Mouse (Mus musculus) induced T-regulatory cell, adult 2 months (primary cell): ENCODE data around the gene Plcb1.
A peak's percentile ranks its signal among the peaks of the same experiment; 100 is the strongest.
"Not testable (repeated sequence)": the region's sequence is repeated elsewhere in the genome, so short reads cannot be mapped to it uniquely, and the experiment has no call there.

Source experiments
- DNase-seq: peaks from one replicate; pipeline ENCODE4 v3.0.0-alpha.2; 2012; ENCODE audit warnings: low read depth

The Plcb1 gene

DNA sequence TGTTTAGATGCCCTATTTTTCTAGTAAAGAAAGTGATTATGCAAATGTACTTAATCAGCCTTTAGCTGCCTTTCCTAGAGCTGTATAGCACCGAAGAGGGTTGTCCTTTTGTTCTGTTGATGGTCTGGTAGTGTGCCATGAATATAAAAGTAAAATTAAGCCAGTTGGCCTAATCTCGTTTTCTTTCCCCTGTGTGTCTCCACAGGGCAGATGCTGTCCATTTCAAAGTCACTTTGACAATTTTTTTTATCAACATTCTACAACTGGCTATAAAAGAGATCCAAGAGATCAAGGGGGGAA, 520.6 kb downstream of the Plcb1 start:
- DNase-seq, result no peak

DNA sequence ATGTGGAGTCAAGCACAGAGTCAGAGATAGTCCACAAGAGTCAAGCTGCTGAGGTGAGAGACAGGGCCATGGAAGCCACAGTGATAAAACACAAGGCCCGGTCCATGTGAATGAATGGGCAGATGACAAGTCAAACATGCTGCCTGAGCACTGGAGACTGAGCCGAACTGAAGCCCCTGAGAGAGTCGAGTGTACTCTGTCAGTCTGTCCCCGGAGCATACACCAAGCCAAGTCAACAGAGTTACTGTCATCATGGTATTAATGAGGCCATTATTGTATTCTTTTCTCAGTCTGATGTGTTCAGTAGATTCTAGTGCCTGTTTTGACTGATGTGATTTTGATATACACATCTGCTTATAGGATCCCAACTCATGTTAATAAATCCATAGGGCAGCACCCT, 521.9 kb downstream of the Plcb1 start:
- no peak for DNase-seq

DNA sequence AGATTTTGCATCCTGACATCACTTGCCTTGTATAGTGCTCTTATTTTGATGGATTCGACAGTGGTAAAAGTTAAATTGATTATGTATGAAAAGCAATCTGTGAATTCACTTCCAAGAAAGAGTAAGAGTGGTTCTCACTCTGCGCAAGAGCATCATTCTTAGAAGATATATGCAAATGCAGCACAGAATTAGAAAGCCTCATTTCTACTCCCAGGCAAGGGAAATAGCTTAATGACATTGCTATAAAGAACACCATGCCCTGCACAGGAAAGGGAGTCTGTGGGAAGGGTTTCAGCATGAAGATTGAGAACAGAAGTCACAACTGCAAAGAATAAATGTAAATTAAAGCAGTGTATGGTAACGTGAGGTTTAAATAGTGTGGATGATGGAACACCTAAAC, 530.1 kb downstream of the Plcb1 start:
- no peak for DNase-seq

DNA sequence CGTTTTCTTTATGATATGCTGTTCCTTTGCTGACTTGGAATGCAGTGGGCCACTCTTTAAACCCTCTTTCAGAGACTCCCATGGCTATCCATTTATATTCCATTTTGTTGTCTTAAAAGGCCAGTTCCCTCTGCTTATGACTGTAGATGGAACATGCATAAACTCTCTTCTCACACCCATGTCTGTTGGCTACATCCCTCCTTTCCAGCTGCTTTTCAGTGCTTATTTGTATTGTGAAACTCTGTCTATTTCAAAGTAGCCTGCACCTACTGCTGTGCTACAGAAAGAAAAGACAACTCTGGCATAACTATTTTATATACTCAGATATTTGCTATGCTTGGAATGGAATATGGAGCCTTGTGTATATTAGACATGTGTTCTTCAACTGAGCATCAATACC, 532.3 kb downstream of the Plcb1 start:
- no peak for DNase-seq

DNA sequence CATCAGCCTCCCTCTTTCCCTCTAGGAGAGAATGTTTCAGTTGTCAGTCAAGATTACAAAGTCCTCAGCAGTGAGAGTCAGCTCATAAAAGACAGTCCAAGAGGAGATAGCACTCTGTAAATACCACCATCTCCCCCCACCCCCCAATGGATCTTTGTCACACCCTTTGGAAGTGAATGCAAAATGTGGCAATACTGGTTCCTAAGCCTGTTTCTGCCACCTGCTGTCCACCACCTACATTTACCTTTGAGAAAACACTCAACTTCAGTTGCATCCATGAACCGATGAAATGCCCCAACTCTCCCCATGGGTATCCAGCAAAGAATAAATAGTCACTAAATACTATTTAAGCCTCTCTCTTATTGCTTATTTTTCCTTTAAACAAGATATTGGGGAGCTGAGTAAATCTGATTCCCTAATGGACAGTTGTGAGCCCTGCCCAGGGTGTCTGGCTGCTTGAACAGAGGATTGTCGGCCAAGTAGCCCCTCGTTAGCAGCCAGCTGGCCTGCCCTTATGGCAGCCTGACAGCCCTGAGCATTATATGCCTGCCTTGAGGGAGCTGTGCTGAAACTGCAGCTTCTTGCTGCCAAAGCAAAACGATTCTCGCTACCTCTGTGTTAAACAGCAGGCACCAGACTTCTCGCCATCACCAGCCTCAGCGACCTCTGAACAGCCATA, 537.5 kb downstream of the Plcb1 start:
- DNase-seq, result no peak

DNA sequence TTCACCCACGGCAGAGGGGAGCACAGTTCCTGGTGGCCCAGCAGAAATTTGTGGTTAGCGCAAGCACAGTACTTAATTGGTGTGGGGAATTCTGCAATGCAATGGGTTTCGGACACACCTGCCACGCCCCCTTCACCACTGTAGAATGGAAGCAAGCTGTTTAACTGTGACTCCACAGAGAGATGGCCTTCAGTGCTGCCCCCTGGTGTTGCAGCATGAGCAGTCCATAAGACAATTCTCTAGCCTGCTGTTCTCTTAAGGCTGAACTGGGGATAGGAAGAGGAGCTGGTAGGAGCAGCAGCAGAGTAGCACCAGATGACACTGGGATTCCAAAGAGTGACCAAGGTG, 538.1 kb downstream of the Plcb1 start:
- DNase-seq, result peak; percentile 11

DNA sequence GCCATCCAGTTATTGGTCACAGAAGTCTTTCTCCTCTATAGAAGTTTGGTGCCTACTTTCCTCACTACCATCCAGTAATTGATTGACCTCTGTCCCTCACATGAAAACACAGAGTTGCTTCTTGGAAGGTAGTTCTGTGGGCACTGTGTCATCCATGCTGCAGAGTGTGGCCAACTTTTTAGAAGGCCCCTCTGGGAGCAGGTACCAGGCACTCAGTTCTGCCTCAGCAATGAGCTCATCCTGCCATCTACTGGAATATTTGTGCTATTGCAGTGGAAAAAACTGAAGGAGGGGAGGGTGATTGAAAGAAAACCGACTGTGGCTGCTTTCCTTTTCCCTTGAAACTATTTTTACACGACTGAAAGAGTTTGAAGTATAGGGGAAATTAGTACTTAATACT, 542.9 kb downstream of the Plcb1 start:
- peak; percentile 37 for DNase-seq

DNA sequence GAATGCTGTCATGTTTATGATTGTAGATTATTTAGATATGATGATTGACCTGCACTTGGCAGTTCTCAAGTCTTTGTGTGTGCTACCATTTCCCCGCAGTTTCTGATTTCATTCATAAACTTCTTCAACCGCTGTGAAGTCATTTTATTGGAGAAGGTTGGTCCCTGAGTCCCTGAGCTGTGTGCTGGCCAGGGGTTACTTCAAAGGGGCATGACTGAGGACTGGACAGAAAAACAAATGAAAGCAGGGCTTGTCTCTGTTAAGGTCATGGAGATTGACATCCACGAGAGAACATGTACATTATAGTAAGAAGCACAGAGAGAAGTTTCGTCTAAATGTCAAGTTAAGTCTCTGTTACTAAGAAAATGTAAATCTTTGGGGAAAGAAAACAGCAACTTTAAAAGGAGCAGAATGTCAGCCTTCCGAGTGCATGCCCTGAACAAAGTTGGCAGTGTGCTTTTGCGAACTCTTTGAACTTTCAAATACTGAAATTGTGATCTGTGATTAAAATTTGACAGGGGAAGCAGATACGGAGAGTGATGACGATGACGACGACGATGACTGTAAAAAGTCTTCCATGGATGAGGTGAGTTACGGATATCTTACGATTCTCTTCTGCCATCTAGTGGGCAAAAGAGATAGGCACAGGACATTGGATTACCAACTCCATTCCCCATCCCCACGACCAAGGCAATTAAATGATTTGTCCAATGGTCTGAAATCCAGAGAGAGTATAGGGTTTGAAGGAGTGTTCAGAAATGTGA, 544.1 kb downstream of the Plcb1 start:
- DNase-seq, result peak; percentile 59

DNA sequence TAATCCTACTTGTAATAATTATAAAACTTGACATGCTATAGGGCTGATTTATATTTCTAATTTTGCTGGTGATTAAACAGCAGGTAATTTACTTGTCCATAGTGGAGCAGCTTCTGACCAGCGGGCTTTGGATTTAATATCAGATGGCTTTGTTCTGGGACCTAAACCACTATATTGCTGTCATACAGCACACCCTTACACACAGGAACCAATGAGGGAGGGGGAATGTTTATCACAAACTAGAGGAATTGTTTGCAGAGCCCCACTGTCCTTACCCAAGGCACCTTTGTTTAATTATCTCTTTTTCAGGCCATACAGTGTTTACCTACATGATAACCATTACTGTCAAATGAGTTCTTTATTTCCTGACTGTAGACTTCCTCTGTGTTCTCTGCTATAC, 546.0 kb downstream of the Plcb1 start:
- DNase-seq, result no peak

DNA sequence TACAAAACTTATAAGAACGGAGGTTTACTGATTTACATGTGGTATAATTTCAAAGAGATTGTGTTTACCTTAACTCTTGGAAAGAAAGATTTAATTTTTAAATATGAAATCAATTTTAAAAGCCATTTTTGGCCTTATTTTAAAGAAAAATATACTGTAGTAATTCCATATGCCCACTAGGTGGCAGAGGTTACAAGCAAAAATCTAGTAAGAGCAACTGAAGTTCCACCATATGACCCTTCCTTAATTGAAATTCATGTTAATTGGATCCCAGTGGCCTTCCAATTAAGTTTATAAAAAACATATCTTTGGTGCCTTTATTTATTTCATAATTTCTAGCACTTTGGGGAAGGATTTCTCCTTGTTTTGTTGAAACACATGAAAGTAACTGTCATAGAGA, 570.4 kb downstream of the Plcb1 start:
- peak; percentile 35 for DNase-seq

DNA sequence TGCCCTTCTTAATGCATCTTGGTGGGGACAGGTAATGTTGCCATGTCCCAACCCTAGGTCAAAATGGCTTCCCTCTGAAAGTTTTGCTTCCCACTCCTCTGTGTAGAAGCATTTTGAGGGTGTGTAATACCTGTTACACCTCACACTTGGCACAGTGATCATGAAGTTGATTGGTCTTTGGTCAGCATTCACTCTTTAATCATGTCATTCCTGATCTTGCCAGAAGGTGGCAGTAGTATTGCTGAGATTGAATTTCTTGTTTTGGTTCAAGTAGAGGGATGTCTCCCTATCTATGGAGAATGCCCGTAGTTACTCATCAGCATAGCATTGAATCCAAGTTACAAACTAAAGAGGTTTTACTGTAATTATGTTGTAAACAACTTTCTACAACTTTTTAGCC, 575.9 kb downstream of the Plcb1 start:
- peak; percentile 61 for DNase-seq

DNA sequence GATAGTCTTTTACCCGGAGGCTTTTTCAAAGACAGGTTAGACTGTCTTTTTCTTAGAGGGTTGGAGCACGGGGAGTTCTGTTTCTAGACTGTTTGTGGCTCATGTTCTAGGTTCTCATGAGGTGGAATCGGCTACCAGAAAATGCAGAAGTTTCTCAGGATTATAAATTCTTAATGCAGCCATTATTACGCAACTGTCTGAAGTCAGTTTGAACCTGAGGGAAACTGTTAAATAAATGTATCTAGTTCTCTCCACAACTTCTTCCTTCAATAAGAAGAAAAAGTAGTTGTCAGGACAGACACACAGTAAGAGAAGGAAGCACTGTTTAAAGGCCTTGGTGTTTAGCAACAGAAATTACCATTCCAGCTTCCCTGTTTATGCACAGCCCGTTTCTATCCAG, 577.1 kb downstream of the Plcb1 start:
- no peak for DNase-seq

DNA sequence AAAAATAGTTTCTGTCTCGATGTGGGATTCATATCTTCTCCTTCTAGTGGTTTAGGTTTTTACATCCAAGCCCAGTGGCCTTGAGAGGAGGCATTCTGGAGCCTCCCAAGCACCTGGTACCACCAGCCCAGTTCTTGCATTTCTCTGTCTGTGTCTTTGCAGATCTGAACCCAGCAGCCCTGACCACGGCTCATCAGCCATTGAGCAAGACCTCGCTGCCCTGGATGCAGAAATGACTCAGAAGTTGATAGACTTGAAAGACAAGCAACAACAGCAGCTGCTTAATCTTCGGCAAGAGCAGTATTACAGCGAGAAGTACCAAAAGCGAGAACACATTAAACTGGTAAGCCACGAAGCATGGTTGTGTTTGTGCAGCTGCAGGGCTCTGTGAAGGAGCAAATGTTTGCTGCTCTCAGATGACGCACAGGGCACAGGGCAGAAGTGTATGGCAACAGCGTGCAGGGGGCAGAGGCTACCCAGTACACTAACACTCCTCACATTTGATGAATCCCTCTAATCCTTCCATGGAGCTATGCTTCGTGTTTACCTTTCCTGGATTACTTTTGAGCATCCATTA, 584.5 kb downstream of the Plcb1 start:
- DNase-seq, result no peak

DNA sequence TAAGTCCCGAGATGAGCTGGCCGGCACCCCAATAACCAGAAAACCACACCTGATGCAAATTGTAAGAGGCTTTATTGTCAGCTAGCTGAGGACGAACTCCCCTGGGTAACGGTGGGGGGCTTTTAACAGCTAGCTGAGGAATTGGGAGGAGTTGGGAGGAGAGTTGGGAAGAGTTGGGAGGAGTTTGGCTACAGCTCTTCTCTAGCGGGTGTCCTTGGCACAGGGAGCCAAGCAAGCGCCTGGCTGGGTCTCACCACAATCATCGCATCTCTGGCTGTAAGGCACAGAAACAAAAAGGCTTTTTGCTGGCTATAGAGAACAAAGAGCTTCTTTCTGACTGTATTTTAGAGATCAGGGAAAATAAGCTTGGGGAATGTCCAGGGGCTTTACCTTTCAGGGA, 594.9 kb downstream of the Plcb1 start:
- not testable (repeated sequence) for DNase-seq

DNA sequence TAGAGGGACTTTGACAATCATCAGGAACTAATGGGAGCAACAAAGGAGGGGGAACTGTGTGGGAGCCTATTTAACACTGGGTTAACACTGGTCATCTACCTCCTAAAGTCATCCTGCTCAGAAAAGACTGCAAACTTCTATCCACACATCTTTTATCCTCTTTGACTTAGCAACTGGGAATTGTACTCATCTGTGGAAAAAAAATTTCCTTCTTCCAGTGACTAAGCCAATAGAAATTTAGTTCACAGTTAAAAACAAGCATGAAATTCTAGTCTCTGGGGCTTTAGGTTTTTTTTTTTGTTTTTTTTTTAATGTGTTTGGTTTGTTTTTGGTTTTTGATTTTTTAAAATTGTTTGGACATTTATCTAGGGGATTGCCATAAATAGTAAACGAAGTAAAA, 595.5 kb downstream of the Plcb1 start:
- no peak for DNase-seq

DNA sequence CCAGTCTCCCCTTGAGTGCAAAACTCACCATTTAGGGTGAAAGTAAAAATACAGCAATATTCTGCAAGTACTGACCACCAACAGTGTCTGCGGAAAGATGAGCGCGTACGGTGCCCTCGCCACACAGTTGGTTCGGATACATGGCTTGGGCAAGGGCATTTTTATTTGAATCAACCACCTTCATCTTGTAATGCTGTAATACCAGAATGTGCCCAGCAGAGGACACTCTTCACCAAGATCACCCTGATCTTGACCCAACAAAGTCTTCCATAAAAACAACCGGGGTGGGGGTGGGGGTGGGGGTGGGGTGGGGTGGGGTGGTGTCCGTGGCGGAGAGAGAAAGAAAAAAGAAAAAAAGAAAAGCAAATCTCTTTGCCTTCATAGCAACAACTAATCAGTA, 602.1 kb downstream of the Plcb1 start:
- peak; percentile 11 for DNase-seq

DNA sequence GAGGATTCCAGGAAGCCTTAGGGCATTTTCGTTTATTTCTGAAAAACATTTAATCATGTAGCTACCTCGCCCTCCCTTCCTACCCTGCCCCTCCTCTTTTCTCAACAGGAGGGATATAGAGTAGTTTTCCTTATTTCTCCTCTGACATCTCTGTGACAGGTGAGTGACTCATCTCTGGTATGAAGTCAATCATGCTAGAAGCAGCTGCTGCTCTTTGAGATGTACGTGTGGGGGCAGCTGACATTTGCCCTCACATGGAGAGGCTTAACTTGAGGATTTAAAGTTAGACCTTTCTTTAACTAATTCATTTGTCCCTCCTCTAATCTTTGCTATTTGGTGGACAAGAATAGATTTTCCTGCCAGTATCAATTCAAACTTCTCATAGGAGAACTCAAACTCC, 608.8 kb downstream of the Plcb1 start:
- no peak for DNase-seq

DNA sequence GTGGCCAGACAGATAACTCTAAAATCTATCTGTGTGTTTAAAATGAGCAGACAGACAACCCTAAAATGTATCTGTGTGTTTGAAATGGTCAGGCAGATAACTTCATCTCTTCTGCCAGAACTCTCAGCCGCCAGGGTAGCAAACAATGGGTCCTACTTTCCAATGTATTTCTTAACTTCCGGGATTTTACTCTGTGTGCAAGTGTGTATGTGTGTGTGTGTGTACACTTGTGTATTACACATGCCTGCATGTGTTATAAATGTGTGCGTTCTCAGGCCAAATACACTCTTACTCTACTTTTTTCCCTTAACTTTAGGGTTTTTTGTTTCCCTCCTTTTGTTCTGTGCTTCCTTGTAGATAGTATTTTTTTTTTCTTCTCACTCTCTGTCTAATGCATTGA, 610.5 kb downstream of the Plcb1 start:
- no peak for DNase-seq

DNA sequence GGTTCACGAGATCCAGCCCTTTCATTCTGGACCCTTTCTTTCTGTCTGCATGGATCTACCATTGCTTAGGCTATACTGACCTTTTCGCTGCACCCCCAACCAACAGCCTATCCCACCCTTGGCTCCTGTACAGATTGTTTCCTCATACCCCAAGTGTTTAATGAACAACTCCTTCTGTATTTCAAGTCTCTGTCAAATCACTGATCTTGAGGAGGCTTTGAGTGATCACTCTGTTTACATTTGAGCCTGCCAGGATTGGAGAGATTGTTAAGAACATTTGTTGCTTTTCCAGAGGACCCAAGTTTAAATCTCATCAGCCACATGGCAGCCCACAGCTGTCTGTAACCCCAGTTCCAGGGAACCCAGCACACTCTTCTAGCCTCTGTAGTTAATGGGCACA, 612.1 kb downstream of the Plcb1 start:
- no peak for DNase-seq

DNA sequence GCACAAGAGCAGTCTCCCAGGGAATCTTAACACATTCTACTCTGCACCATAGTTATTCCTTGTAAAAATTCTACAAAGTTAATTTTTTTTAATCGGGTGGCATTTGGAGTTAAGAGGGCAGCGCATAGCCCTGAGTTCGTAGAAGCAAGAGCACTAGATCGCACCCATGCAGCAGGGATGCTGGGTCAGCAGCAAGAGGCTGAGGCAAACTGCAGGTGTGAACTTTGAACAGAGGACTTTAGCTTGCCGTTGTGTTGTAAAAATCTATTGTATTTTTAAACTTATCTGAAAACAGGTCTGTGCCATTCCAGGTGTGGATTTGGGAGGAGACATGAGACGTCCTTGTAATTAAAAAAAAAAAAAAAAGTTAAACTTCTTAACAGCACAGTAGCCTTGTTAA, 613.9 kb downstream of the Plcb1 start:
- no peak for DNase-seq

DNA sequence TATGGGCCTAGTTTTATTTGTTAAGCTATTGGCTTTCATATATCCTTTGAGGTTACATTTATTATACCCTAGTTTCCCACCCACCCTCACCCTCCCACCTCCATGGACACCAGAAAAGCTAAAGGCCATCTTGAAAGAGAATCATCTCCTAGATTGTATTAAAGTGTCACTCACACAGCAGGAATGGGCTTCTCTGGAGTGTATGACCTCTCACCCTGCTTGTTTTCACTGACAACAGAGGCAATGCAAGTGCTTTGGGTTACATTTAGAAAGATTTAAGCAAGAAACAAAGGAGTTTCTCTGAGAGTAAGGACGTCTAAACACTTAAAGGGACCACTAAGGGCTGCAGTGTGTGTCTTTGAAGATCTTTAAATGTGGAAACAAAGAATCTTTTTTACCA, 617.0 kb downstream of the Plcb1 start:
- no peak for DNase-seq

DNA sequence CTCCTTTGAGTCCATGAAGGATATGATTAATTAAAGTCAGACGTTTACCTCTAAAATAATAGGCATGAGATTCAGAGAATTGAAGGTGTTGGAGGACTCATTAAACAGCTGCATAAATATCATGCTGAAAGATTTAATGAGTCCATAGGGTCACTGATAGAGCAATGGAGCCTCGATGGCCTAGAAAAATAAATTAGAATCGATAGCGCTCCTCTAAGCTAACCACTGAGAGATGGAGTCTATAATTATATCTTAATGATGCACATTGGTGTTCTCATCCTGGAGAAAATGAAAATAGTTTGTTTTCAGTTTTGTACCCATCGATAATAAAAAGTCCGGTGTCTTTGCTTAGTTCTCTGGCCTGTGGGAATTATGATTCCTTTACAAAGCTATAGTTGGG, 617.5 kb downstream of the Plcb1 start:
- DNase-seq, result no peak

DNA sequence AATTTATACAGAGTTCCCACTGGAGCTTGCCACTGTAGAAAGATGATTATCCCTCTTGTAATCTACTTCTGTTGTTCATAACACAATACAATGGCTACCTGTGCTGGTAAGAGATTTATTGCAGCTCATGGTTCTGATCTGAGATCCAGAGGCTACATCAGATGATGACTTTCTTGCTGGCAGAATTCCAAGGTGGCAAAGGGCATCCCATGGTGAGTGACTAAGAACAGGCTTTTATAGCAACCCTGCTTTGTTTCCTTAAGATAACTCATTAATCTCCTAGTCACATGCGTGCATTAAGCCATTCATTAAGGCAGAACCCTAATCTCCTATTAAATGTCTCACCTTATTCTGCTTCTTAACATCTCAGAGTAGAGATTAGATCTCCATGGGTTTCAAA, 618.2 kb downstream of the Plcb1 start:
- no peak for DNase-seq
